Mouse (Mus musculus) bone marrow, adult 2 months (tissue): ENCODE measurements around the gene Zfp800.

Experiments used
- CTCF ChIP-seq: fragments of 200-500 bp; IDR thresholded peaks from 2 replicates; pipeline ENCODE4 v1.5.1; 2011; ENCODE audit warnings: low read length, control low read depth; ENCODE audit not compliant: control insufficient read depth, insufficient read depth
- POLR2A ChIP-seq: fragments of 200-500 bp; IDR thresholded peaks from 2 replicates; pipeline ENCODE4 v1.6.1; 2011; ENCODE audit warnings: low read depth, mild to moderate bottlenecking, control low read depth, low read length, borderline replicate concordance; ENCODE audit not compliant: control insufficient read depth

GRCm38 (mm10) chr6:28203454-28203853 lies 194.4 kb downstream of the Zfp800 start:
- TF ChIP-seq POLR2A (no peak), CTCF (no peak)
